Mouse (Mus musculus) embryonic facial prominence, embryonic 15.5 days (tissue): Measurements from ENCODE around the gene Dpep3. TPM values are rescaled to one million over a fixed set of nuclear protein-coding genes. Genes with fewer than 3 reads are reported as not detected.
"Not testable (repeated sequence)": the region's sequence is repeated elsewhere in the genome, so short reads cannot be mapped to it uniquely, and the experiment has no call there.

Source experiments
- ATAC-seq: fragments of 200-750 bp; cut with Nextera tagmentation; 2 replicates; pipeline ENCODE4 v1.8.0; 2017; ENCODE audit warnings: low read depth, moderate TSS enrichment; ENCODE audit not compliant: insufficient number of reproducible peaks, low FRiP score, low TSS enrichment
- H3K27ac ChIP-seq: fragments of 300-500 bp; sonication (generic); replicated peaks from 2 replicates; pipeline ENCODE4 v1.5.1; 2015; ENCODE audit warnings: mild to moderate bottlenecking, inconsistent platforms
- H3K27me3 ChIP-seq: fragments of 300-500 bp; sonication (generic); 2 replicates; pipeline ENCODE4 v1.6.1; 2015; ENCODE audit warnings: inconsistent platforms
- H3K36me3 ChIP-seq: fragments of 300-500 bp; sonication (generic); 2 replicates; pipeline ENCODE4 v1.6.1; 2015; ENCODE audit warnings: mild to moderate bottlenecking, inconsistent platforms
- H3K4me1 ChIP-seq: fragments of 300-500 bp; sonication (generic); 2 replicates; pipeline ENCODE4 v1.6.1; 2015; ENCODE audit warnings: inconsistent platforms
- H3K4me2 ChIP-seq: fragments of 300-500 bp; sonication (generic); replicated peaks from 2 replicates; pipeline ENCODE4 v1.6.1; 2015; ENCODE audit warnings: mild to moderate bottlenecking, inconsistent platforms
- H3K4me3 ChIP-seq: fragments of 300-500 bp; sonication (generic); replicated peaks from 2 replicates; pipeline ENCODE4 v1.5.1; 2015; ENCODE audit warnings: mild to moderate bottlenecking, inconsistent platforms
- H3K9ac ChIP-seq: fragments of 300-500 bp; sonication (generic); 2 replicates; pipeline ENCODE4 v1.6.1; 2015; ENCODE audit warnings: inconsistent platforms
- H3K9me3 ChIP-seq: fragments of 300-500 bp; sonication (generic); replicated peaks from 2 replicates; pipeline ENCODE4 v1.6.1; 2016; ENCODE audit warnings: inconsistent platforms
- WGBS: fragments of 180-500 bp; shearing (Covaris S2); methylation state at CpG from one replicate; pipeline ENCODE4 v1.1.7; 2015; 5-methylcytosine and 5-hydroxymethylcytosine counted together
- polyA plus RNA-seq: library from polyadenylated mRNA; unstranded; fragments of >200 nt; fragmentation: Nextera tagmentation; extraction: Ambion mirVana; gene quantifications from 2 replicates; pipeline ENCODE4 v1.2.1, GENCODE M21; 2015

The Dpep3 gene
- polyA plus RNA-seq, 1 experiment from 2014 or later: not detected

DNA sequence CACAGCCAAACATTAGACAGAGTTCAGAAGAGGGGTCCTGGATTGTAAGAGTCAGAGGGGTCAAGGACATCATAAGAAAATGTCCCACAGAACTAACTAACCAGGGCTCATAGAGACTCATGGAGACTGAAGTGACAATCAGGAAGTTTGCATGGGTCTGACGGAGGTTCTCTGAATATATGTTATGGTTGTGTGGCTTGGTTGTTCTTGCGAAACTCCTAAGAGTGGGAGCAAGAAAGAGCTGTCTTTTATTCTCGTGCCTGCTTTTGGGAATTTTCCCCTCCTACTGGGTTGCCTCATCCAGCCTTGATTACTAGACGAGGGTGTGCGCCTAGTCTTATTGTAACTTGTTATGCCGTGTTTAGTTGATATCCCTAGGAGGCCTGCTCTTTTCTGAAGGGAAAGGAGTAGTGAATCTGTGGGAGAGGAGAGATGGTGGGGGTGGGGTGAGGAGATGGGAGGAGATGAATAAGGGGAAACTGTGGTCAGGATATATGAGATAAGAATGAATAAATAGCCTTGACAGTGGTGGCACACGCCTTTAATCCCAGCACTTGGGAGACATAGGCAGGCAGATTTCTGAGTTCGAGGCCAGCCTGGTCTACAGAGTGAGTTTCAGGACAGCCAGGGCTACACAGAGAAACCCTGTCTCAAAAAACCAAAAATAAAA is 25.4 kb upstream of the Dpep3 start:
- no peak for ATAC-seq
- Histone ChIP-seq H3K4me3 (no peak overlapping the region), H3K36me3 (peaks cover 5% of the 10 kb centered on the region), H3K9ac (no peak overlapping the region), H3K9me3 (no peaks in the 10 kb centered on the region), H3K4me2 (no peak overlapping the region), H3K4me1 (peaks cover 2% of the 10 kb centered on the region), H3K27me3 (no peaks in the 10 kb centered on the region), H3K27ac (no peak overlapping the region)
- 77% methylated on average over 8 of the region's 8 CpGs for WGBS

DNA sequence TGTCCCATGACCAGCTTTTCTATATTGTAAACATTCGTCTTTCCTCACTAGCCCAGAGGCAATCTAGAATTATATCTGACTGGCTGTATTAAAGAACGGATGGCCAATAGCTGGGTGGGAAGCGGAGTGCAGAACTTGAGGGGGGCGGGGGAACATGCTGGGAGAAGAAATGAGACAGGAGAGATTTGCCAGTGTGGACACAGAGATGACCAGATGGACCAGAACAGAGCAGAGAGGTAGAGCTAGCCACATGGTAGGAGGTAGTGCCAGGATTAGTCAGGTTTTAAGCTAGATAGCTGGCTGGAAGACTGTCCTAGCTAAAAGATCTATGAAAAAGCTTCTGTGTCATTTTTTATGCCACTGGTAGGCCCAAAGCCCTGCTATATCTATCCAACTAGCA is 22.7 kb upstream of the Dpep3 start:
- no peak overlapping the region for H3K4me2 ChIP-seq
- whole genome bisulfite sequencing: 72% methylated on average over 4 of the region's 4 CpGs
- ATAC-seq: no peak
- H3K9me3 ChIP-seq: no peaks in the 10 kb centered on the region
- no peak overlapping the region for H3K27ac ChIP-seq
- H3K9ac ChIP-seq: no peak overlapping the region
- no peak overlapping the region for H3K4me3 ChIP-seq
- H3K4me1 ChIP-seq: no peaks in the 10 kb centered on the region
- no peaks in the 10 kb centered on the region for H3K27me3 ChIP-seq
- no peaks in the 10 kb centered on the region for H3K36me3 ChIP-seq

DNA sequence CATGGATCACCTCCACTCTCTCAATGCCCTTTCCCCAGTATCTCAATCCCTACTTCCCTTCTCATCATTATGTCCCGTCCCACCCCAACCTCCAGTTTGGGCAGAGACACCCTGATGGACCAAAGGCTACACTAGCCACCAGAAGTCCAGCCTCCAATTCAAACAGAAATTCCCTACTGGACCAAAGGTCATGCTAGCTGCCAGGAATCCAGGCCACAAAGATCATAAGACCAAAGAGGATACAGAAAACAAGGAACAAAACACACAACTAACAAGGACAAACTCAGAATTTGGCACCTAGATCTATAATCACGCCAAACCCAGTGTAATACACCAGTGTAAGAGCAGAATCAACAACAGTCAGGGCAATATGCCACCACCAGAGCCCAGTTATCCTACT is 19.7 kb upstream of the Dpep3 start:
- H3K4me3 ChIP-seq: no peak overlapping the region
- no peaks in the 10 kb centered on the region for H3K4me1 ChIP-seq
- no peaks in the 10 kb centered on the region for H3K36me3 ChIP-seq
- ATAC-seq: no peak
- no peaks in the 10 kb centered on the region for H3K9me3 ChIP-seq
- no peak overlapping the region for H3K27ac ChIP-seq
- no peaks in the 10 kb centered on the region for H3K27me3 ChIP-seq
- 81% methylated on average over 2 of the region's 2 CpGs for WGBS
- H3K9ac ChIP-seq: no peak overlapping the region
- no peak overlapping the region for H3K4me2 ChIP-seq

DNA sequence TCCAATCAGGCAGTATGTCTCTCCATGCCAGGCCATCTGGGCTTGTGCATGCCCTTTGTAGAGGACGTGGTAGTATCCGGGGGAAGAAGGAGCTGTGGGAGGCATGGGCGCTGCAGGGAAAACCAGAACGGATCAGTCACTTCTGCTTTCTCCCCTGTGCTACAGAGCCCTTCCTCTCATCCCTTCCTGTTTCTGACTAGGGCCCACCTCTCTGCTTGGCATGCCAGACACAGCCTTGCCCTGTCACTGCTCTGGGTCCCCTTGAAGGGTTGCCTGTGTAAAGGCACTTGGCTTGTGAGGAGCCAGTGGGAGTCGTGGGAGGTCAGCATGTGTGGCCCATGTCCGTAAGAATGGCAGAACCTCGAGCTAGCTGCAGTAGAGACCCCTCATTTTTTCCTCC is 17.1 kb upstream of the Dpep3 start:
- WGBS: 76% methylated on average over 7 of the region's 7 CpGs
- Histone ChIP-seq H3K9ac (no peak overlapping the region), H3K27ac (no peak overlapping the region), H3K4me1 (no peaks in the 10 kb centered on the region), H3K27me3 (no peaks in the 10 kb centered on the region), H3K9me3 (no peaks in the 10 kb centered on the region), H3K4me3 (no peak overlapping the region), H3K4me2 (no peak overlapping the region), H3K36me3 (no peaks in the 10 kb centered on the region)
- no peak for ATAC-seq

DNA sequence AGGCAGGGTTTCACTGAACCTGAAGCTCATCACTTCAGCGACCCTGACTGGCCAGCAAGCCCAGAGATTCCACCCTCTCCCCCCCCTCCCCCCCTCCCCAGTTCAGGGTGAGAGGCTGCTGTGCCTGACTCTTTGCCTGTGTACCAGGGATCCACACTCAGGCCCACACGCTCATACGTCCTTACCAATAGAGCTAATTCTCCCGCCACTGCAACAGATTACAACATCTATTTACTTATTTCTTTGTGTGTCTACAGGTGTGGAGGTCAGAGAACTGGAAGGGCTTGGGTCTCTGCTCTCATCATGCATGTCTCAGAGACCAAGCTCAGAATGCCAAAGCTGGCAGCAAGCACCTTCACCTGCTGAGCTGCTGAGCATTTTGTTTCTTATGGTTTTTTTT is 14.0 kb upstream of the Dpep3 start:
- Histone ChIP-seq H3K4me3 (no peak overlapping the region), H3K4me2 (no peak overlapping the region), H3K27me3 (no peaks in the 10 kb centered on the region), H3K9ac (no peak overlapping the region), H3K4me1 (0 out of 2 replicates have a peak, but pooled peaks cover 4% of the 10 kb centered on the region), H3K27ac (no peak overlapping the region), H3K36me3 (no peaks in the 10 kb centered on the region), H3K9me3 (no peaks in the 10 kb centered on the region)
- WGBS: 57% methylated on average over 4 of the region's 4 CpGs
- ATAC-seq: no peak

DNA sequence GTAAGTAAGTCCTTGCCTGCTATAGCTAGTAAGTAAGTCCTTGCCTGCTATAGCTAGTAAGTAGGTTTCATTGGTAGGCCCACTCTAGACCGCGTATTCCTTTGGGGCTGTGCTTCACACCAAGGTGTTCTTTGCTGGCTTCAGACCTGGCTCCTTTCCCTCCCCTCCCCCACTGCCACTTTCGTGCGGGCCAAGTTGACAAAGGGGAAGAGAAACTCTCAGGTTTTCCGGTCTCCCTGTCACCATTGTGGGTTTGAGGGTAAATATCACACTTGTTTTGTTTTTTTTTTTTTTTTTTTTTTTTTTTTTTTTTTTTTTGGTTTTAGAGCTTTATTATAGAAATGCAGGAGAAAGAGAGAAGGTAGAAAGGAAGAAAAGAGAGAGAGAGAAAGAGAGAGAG is 13.3 kb upstream of the Dpep3 start:
- Histone ChIP-seq H3K4me2 (no peak overlapping the region), H3K9me3 (no peaks in the 10 kb centered on the region), H3K4me1 (0 out of 2 replicates have a peak, but pooled peaks cover 4% of the 10 kb centered on the region), H3K36me3 (no peaks in the 10 kb centered on the region), H3K27me3 (no peaks in the 10 kb centered on the region), H3K4me3 (no peak overlapping the region), H3K9ac (no peak overlapping the region), H3K27ac (no peak overlapping the region)
- ATAC-seq: no peak
- WGBS: 67% methylated on average over 5 of the region's 5 CpGs

DNA sequence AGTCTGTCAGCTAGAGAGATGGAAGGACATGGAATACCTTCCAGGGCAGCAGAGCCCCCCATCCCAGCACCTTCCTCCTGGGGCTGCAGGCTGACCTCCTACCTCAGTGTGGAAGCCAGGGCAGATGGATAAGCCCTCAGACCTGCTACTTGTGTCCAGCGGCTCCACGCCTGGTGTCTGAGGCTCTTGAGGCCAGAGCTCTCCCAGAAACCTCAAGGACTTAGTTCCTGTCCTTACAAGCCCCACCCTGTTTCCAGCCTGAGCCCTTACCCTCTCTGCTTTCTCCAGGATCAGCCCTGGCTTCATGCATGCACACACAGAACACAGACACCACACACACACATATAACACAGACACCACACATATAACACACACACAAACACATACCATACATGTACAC is 12.3 kb upstream of the Dpep3 start:
- Histone ChIP-seq H3K36me3 (no peaks in the 10 kb centered on the region), H3K4me2 (no peak overlapping the region), H3K4me3 (no peak overlapping the region), H3K27me3 (no peaks in the 10 kb centered on the region), H3K9me3 (no peaks in the 10 kb centered on the region), H3K4me1 (0 out of 2 replicates have a peak, but pooled peaks cover 4% of the 10 kb centered on the region), H3K9ac (no peak overlapping the region), H3K27ac (no peak overlapping the region)
- WGBS: 86% methylated on average over 2 of the region's 2 CpGs
- ATAC-seq: no peak

DNA sequence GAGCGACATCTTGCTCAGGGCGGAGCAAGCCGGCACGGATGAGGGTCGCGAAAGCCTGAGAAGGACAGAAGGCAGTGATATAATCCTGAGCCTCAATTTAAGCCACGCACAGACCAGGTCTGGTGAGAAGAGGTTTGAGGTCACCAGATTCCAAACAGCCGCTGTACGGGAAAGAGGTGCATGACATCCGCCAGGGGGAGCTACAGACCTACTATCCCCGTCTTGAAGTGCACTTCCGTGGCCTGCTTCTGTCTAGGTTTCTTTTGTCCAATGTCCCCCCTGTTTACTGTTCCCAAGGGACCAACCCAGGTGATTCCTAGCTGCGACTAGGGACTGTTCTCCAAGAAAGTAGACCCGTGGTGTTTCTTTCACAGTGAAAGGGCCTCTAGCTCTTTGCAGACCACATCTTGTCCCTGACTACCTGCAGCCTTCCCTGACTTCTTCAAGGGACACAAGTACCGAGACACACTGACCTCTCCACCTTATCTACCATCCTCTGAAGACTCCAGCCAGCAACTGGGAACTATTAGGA is 11.7 kb upstream of the Dpep3 start, which contains the start of gene Dus2:
Gene Dus2, plus strand, starts transcription at position 482 of the 532 bp plus-strand sequence.
- H3K9ac ChIP-seq: no peak within 1 kb of the TSS
- H3K9me3 ChIP-seq: no peaks in the 10 kb centered on the region
- H3K4me1 ChIP-seq: 0 out of 2 replicates have a peak, but pooled peaks cover 4% of the 10 kb centered on the region
- peak within 1 kb of the TSS; percentile 13 for H3K4me2 ChIP-seq
- no peak within 1 kb of the TSS for H3K4me3 ChIP-seq
- H3K27me3 ChIP-seq: no peaks in the 10 kb centered on the region
- H3K27ac ChIP-seq: no peak within 1 kb of the TSS
- no peaks in the 10 kb centered on the region for H3K36me3 ChIP-seq
- 8% methylated on average over 15 of the region's 15 CpGs for WGBS
- 0 out of 2 replicates have a peak, but pooled peaks have one; percentile 60 for ATAC-seq

DNA sequence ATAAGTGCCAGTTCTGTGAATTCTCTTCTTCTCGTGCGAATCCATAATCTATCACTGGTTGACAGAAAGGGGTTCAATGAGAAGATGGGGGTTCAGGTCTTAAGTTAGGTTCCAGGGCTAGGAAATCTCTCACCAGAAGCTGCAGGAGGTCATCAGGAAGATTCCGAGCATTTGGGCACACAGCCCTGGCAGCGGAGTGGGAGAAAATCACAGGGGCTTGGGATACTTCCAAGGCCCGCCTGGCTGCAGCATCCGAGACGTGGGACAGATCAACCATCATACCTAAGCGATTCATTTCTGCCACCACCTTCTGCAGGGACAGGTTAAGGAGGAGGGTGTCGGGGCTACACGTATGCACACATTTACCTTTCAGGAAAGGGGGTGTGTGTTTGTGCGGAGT is 9.3 kb upstream of the Dpep3 start:
- H3K9ac ChIP-seq: no peak overlapping the region
- no peaks in the 10 kb centered on the region for H3K36me3 ChIP-seq
- WGBS: 84% methylated on average over 11 of the region's 11 CpGs
- no peaks in the 10 kb centered on the region for H3K27me3 ChIP-seq
- no peak overlapping the region for H3K27ac ChIP-seq
- H3K4me2 ChIP-seq: no peak overlapping the region
- no peaks in the 10 kb centered on the region for H3K9me3 ChIP-seq
- H3K4me3 ChIP-seq: no peak overlapping the region
- 0 out of 2 replicates have a peak, but pooled peaks cover 4% of the 10 kb centered on the region for H3K4me1 ChIP-seq
- no peak for ATAC-seq

DNA sequence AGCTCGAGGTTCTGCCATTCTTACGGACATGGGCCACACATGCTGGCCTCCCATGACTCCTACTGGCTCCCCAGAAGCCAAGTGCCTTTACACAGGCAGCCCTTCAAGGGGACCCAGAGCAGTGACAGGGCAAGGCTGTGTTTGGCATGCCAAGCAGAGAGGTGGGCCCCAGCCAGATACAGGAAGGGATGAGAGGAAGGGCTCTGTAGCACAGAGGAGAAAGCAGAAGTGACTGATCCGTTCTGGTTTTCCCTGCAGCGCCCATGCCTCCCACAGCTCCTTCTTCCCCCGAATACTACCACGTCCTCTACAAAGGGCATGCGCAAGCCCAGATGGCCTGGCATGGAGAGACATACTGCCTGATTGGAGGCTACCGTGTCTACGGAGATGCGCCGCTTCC is 4.2 kb upstream of the Dpep3 start:
- WGBS: 81% methylated on average over 11 of the region's 11 CpGs
- ATAC-seq, H3K27me3 ChIP-seq: not testable (repeated sequence)

DNA sequence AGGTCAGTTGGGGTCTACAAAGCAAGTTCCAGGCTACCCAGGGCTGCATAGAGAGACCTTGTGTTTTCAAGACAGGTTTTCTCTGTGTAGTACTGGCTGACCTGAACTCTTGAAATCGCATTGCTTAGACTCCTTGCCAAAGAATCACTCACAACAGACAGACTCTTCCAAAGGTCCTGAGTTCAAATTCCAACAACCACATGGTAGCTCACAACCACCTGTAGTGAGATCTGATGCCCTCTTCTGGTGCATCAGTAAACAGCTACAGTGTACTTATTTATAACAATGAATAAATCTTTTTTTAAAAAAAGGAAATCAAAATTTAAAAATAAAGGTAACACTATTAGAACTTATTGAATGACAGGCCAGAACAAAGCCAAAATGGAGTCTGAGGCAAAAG is 1.9 kb upstream of the Dpep3 start:
- H3K27me3 ChIP-seq: no peaks in the 10 kb centered on the region
- no peak for ATAC-seq
- 100% methylated on average over 1 of the region's 1 CpGs for WGBS
- no peak overlapping the region for H3K4me2 ChIP-seq
- no peaks in the 10 kb centered on the region for H3K9me3 ChIP-seq
- H3K4me1 ChIP-seq: no peaks in the 10 kb centered on the region
- H3K27ac ChIP-seq: no peak overlapping the region
- no peaks in the 10 kb centered on the region for H3K36me3 ChIP-seq
- no peak overlapping the region for H3K9ac ChIP-seq
- H3K4me3 ChIP-seq: no peak overlapping the region

More for the DNA sequence above, 4.2 kb upstream of the Dpep3 start:
- H3K27ac ChIP-seq, H3K4me2 ChIP-seq, H3K9me3 ChIP-seq, H3K4me1 ChIP-seq, H3K36me3 ChIP-seq, H3K9ac ChIP-seq, H3K4me3 ChIP-seq: not testable (repeated sequence)

DNA sequence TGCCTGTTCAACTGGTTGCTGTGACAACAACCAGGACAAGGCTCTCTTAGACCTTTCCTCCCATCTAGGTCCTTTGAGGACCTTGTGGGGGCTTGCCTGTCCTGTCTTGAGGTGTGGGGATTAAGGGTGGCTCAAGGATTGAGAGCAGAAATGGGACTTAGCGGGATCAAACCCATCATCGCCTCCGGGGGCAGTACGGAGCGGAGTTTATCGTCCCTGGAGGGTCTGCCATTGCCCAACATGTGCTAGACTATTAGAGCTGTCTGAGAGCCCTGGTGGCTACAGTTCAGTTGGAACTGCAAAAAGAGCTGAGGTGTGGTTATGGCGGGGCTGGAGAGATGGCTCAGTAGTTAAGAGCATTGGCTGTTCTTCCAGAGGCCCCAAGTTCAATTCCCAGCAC is 3.9 kb downstream of the Dpep3 start:
- H3K4me3 ChIP-seq: no peak overlapping the region
- no peaks in the 10 kb centered on the region for H3K36me3 ChIP-seq
- WGBS: 46% methylated on average over 7 of the region's 7 CpGs
- no peaks in the 10 kb centered on the region for H3K4me1 ChIP-seq
- no peak overlapping the region for H3K9ac ChIP-seq
- H3K27me3 ChIP-seq: no peaks in the 10 kb centered on the region
- no peak for ATAC-seq
- H3K9me3 ChIP-seq: no peaks in the 10 kb centered on the region
- no peak overlapping the region for H3K4me2 ChIP-seq
- no peak overlapping the region for H3K27ac ChIP-seq
